Comparison of ENCODE assay signal across 17 mouse cellular contexts in genomic region chr2:105021836-105022235, GRCm38 (mm10). TPM values are rescaled to one million over a fixed set of nuclear protein-coding genes. Genes with fewer than 3 reads are reported as not detected.
DNase-seq lines count a peak whose midpoint lies in the region; ATAC-seq and TF ChIP-seq lines count a peak whose summit lies in the region.
"Had no signal": no experiment of that assay in that cellular context is flagged by ENCODE, and none has a peak within 500 bp of the region (broad histone marks: within the 10 kb centered on the region; RNA-seq: fewer than 3 reads in every experiment).

No protein-coding gene starts in this region.

- H3K9ac ChIP-seq in liver, embryonic 12.5 days = 0 out of 2 replicates have a peak overlapping the region, but pooled peaks have one; percentile 4
- H3K9ac ChIP-seq in forebrain, embryonic 14.5 days (ENCODE audit: low read length) = no peak overlapping the region
- H3K9ac ChIP-seq: limb, embryonic 13.5 days had no signal

- peak overlapping the region; percentile 52 for H3K4me2 ChIP-seq in liver, embryonic 12.5 days
- no peak overlapping the region for H3K4me2 ChIP-seq in forebrain, embryonic 14.5 days (ENCODE audit: low read length)
- H3K4me2 ChIP-seq: limb, embryonic 13.5 days had no signal

- peaks cover 50% of the 10 kb centered on the region for H3K4me1 ChIP-seq in G1E (ENCODE audit: insufficient read depth, low read depth, low read length)
- no peaks in the 10 kb centered on the region for H3K4me1 ChIP-seq in bone marrow, adult 2 months (ENCODE audit: control insufficient read depth, insufficient read depth, low read length)
- peaks cover 45% of the 10 kb centered on the region for H3K4me1 ChIP-seq in liver, embryonic 12.5 days
- H3K4me1 ChIP-seq in thymus, adult 2 months (replicated peaks; ENCODE audit: control insufficient read depth, insufficient read depth, low read length) = peaks cover 8% of the 10 kb centered on the region
- 0 out of 2 replicates have a peak, but pooled peaks cover 6% of the 10 kb centered on the region for H3K4me1 ChIP-seq in forebrain, embryonic 14.5 days (ENCODE audit: control insufficient read depth, insufficient read depth, low read length)
- H3K4me1 ChIP-seq: limb, embryonic 13.5 days had no signal

- peaks cover under 1% of the 10 kb centered on the region; the same call in 1 of the 2 replicates for H3K27me3 ChIP-seq in G1E (ENCODE audit: insufficient read depth, low read length)
- no peaks in the 10 kb centered on the region for H3K27me3 ChIP-seq in liver, embryonic 12.5 days (replicated peaks)
- H3K27me3 ChIP-seq in thymus, adult 2 months (ENCODE audit: control insufficient read depth, insufficient read depth, low read length) = no peaks in the 10 kb centered on the region
- no peaks in the 10 kb centered on the region for H3K27me3 ChIP-seq in forebrain, embryonic 14.5 days (replicated peaks; ENCODE audit: control insufficient read depth, insufficient read depth, low read length)
- H3K27me3 ChIP-seq: limb, embryonic 13.5 days had no signal

- no peak for TF ChIP-seq POLR2A in bone marrow, adult 2 months (IDR thresholded peaks at IDR 0.05; ENCODE audit: borderline replicate concordance, control insufficient read depth, low read depth, low read length)
- TF ChIP-seq POLR2A in thymus, adult 2 months (IDR thresholded peaks at IDR 0.05; ENCODE audit: control insufficient read depth, extremely low read depth, insufficient read depth, low read length, poor library complexity) = no peak

- H3K4me3 ChIP-seq in G1E (ENCODE audit: low read depth, low read length) = no peak overlapping the region; the same call in 1 of the 2 replicates
- H3K4me3 ChIP-seq in bone marrow, adult 2 months (replicated peaks; ENCODE audit: control insufficient read depth, low read depth, low read length) = no peak overlapping the region
- no peak overlapping the region for H3K4me3 ChIP-seq in liver, embryonic 12.5 days
- no peak overlapping the region for H3K4me3 ChIP-seq in thymus, adult 2 months (ENCODE audit: control insufficient read depth, insufficient read depth, low read length)
- H3K4me3 ChIP-seq in forebrain, embryonic 14.5 days (ENCODE audit: low read depth, low read length) = no peak overlapping the region
- H3K4me3 ChIP-seq: limb, embryonic 13.5 days had no signal

- peaks cover 3% of the 10 kb centered on the region for H3K36me3 ChIP-seq in G1E (replicated peaks)
- H3K36me3 ChIP-seq in liver, embryonic 12.5 days = no peaks in the 10 kb centered on the region
- H3K36me3 ChIP-seq in thymus, adult 2 months (ENCODE audit: control insufficient read depth, insufficient read depth, low read length) = no peaks in the 10 kb centered on the region
- H3K36me3 ChIP-seq in forebrain, embryonic 14.5 days (ENCODE audit: control insufficient read depth, insufficient read depth, low read length) = no peaks in the 10 kb centered on the region
- H3K36me3 ChIP-seq: limb, embryonic 13.5 days had no signal

- H3K9me3 ChIP-seq in G1E (replicated peaks) = no peaks in the 10 kb centered on the region
- no peaks in the 10 kb centered on the region for H3K9me3 ChIP-seq in liver, embryonic 12.5 days (replicated peaks)
- no peaks in the 10 kb centered on the region for H3K9me3 ChIP-seq in forebrain, embryonic 14.5 days (replicated peaks; ENCODE audit: control insufficient read depth, low read length)
- H3K9me3 ChIP-seq: limb, embryonic 13.5 days had no signal

- WGBS in bone marrow, adult 2 months = 63% methylated on average over 2 of the region's 2 CpGs
- WGBS in liver, embryonic 12.5 days (ENCODE audit: insufficient replicate concordance) = 60% methylated on average over 2 of the region's 2 CpGs
- WGBS in thymus, adult 2 months = 39% methylated on average over 2 of the region's 2 CpGs
- 92% methylated on average over 2 of the region's 2 CpGs for WGBS in forebrain, embryonic 14.5 days

- peak; percentile 30; the same call in 1 of the 2 replicates for ATAC-seq in G1E (ENCODE audit: extremely low read depth, insufficient number of reproducible peaks, low FRiP score, poor library complexity, severe bottlenecking)
- peak; percentile 67 for ATAC-seq in liver, embryonic 12.5 days
- ATAC-seq in forebrain, embryonic 14.5 days = no peak
- ATAC-seq: hindbrain, postnatal 0 days had no signal

- peak overlapping the region; percentile 35; the same call in 1 of the 2 replicates for H3K27ac ChIP-seq in bone marrow, adult 2 months (ENCODE audit: control insufficient read depth, insufficient read depth, low read depth, low read length, poor library complexity)
- peak overlapping the region; percentile 61 for H3K27ac ChIP-seq in liver, embryonic 12.5 days
- H3K27ac ChIP-seq in thymus, adult 2 months (ENCODE audit: control insufficient read depth, insufficient read depth, low read length) = peak overlapping the region; percentile 52
- no peak overlapping the region for H3K27ac ChIP-seq in forebrain, embryonic 14.5 days (ENCODE audit: low read depth, low read length)
- H3K27ac ChIP-seq: hindbrain, postnatal 0 days; limb, embryonic 13.5 days had no signal

- TF ChIP-seq CTCF in G1E (IDR thresholded peaks at IDR 0.05; ENCODE audit: low read depth, low read length) = no peak
- no peak for TF ChIP-seq CTCF in bone marrow, adult 2 months (IDR thresholded peaks at IDR 0.05; ENCODE audit: control insufficient read depth, insufficient read depth, low read length)
- TF ChIP-seq CTCF in thymus, adult 2 months (IDR thresholded peaks at IDR 0.05; ENCODE audit: borderline replicate concordance, control insufficient read depth, extremely low read depth, insufficient read depth, low read length, poor library complexity) = no peak

- DNase-seq in G1E (ENCODE audit: low spot score) = peak; percentile 33
- peak; percentile 51 for DNase-seq in thymus, adult 2 months
- no peak for DNase-seq in gastrocnemius, postnatal 10 days
- no peak for DNase-seq in urinary bladder, adult 2 months (ENCODE audit: low spot score)
- no peak for DNase-seq in adrenal gland, postnatal 14 days
- DNase-seq in forebrain, embryonic 14.5 days (ENCODE audit: low spot score) = no peak
- DNase-seq: cerebellum, postnatal 14 days; heart, adult 11 months; heart, postnatal 14 days; kidney, postnatal 25 days; layer of hippocampus, postnatal 36 days; lung, postnatal 14 days; right cerebral cortex, postnatal 25 days had no signal

RNA-seq across cellular contexts. Expression of gene Eif3m, which starts 5.0 kb away (rescaled TPM):
- 196 and 229 TPM in 2 replicates for total RNA-seq in G1E (2014; fragmentation: Nextera tagmentation)
- 309 and 312 TPM in 2 replicates for total RNA-seq in G1E (2017)
- polyA plus RNA-seq in G1E (2012) = 7.3 and 10.2 TPM in 2 replicates
- polyA plus RNA-seq in bone marrow, adult 2 months (2011; ENCODE audit: insufficient read depth, insufficient read length, low replicate concordance, missing spikeins) = 97.7 and 133 TPM in 2 replicates
- polyA plus RNA-seq in liver, embryonic 12.5 days (2016; fragmentation: Nextera tagmentation; extraction: Ambion mirVana) = 228 and 250 TPM in 2 replicates
- 46.0 and 48.9 TPM in 2 replicates for polyA plus RNA-seq in thymus, adult 2 months (2012; rRNA removed)
- 100 to 1,000 TPM; 112 to 115 TPM for total RNA-seq in gastrocnemius, postnatal 10 days (2021)
- polyA plus RNA-seq in urinary bladder, adult 2 months (2012; rRNA removed) = 148 and 152 TPM in 2 replicates
- total RNA-seq in adrenal gland, postnatal 14 days (2021) = 149 and 161 TPM in 2 replicates
- polyA plus RNA-seq in forebrain, embryonic 14.5 days (2014; fragmentation: Nextera tagmentation; extraction: Ambion mirVana) = 249 and 273 TPM in 2 replicates

Comparison
In these comparisons a context has a peak if more than half of its experiments do, and no peak if none do; other contexts are left out.
1. DNase-seq: peak in G1E (single experiment) and thymus, adult 2 months (single experiment); none in gastrocnemius, postnatal 10 days (single experiment), urinary bladder, adult 2 months (single experiment), adrenal gland, postnatal 14 days (single experiment) and forebrain, embryonic 14.5 days (single experiment).